Mouse (Mus musculus) lung, embryonic 14.5 days (tissue): ENCODE results near the gene Ripor2. TPM values are rescaled to one million over a fixed set of nuclear protein-coding genes. Genes with fewer than 3 reads are reported as not detected.

Experiments used
- ATAC-seq: fragments of 200-750 bp; cut with Nextera tagmentation; 2 replicates; pipeline ENCODE4 v1.8.0; 2017; ENCODE audit warnings: mild to moderate bottlenecking, moderate TSS enrichment, moderate library complexity; ENCODE audit not compliant: insufficient read depth
- DNase-seq: peaks from one replicate; pipeline ENCODE4 v3.0.0-alpha.2; 2015
- H3K27ac ChIP-seq: fragments of 300-500 bp; sonication (generic); 2 replicates; pipeline ENCODE4 v1.5.1; 2014; ENCODE audit warnings: low read depth, mild to moderate bottlenecking, moderate library complexity
- H3K27me3 ChIP-seq: fragments of 300-500 bp; sonication (generic); 2 replicates; pipeline ENCODE4 v1.6.1; 2014; ENCODE audit warnings: low read length, control low read depth; ENCODE audit not compliant: insufficient read depth
- H3K36me3 ChIP-seq: fragments of 300-500 bp; sonication (generic); 2 replicates; pipeline ENCODE4 v1.6.1; 2014; ENCODE audit warnings: control low read depth; ENCODE audit not compliant: insufficient read depth
- H3K4me1 ChIP-seq: fragments of 300-500 bp; sonication (generic); 2 replicates; pipeline ENCODE4 v1.6.1; 2014; ENCODE audit warnings: antibody characterized with exemption, control low read depth; ENCODE audit not compliant: insufficient read depth
- H3K4me2 ChIP-seq: fragments of 300-500 bp; sonication (generic); 2 replicates; pipeline ENCODE4 v1.6.1; 2014; ENCODE audit warnings: mild to moderate bottlenecking
- H3K4me3 ChIP-seq: fragments of 300-500 bp; sonication (generic); 2 replicates; pipeline ENCODE4 v1.5.1; 2014; ENCODE audit warnings: low read depth, low read length
- H3K9ac ChIP-seq: fragments of 300-500 bp; sonication (generic); 2 replicates; pipeline ENCODE4 v1.6.1; 2014
- H3K9me3 ChIP-seq: fragments of 300-500 bp; sonication (generic); 2 replicates; pipeline ENCODE4 v1.6.1; 2016; ENCODE audit warnings: low read depth, low read length, control low read depth
- CTCF ChIP-seq: IDR thresholded peaks from 2 replicates; pipeline ENCODE4 v1.5.1; 2016; ENCODE audit warnings: antibody characterized with exemption, low read depth
- WGBS: fragments of 180-500 bp; shearing (Covaris S2); extraction: QIAGEN DNeasy Blood & Tissue Kit; methylation state at CpG from one replicate; pipeline ENCODE4 v1.1.7; 2014; 5-methylcytosine and 5-hydroxymethylcytosine counted together
- polyA plus RNA-seq: library from polyadenylated mRNA; unstranded; fragments of >200 nt; fragmentation: Nextera tagmentation; extraction: Ambion mirVana; gene quantifications from 2 replicates; pipeline ENCODE4 v1.2.1, GENCODE M21; 2014

The Ripor2 gene
- polyA plus RNA-seq, 1 experiment from 2014 or later, result 5.6 TPM

DNA sequence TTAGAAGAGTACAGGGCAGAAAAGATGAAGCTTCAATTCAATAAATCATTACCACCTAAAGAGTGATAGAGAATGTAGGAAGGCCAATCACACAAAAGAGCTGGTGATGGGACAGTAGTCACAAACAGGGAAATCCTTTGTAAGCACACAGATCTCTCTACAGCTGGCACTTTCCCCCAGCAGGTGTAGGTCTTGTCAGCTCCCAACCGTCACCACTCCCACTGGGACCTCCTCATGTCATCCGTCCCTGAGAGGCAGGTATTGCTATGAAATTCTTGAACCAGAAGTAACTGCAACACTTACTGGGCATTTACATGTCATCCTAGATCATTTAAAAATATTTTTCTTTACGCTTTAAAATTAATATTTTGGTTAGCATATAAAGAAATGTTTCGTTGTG, 12.9 kb upstream of the Ripor2 start:
- peaks cover 34% of the 10 kb centered on the region for H3K4me1 ChIP-seq
- H3K4me2 ChIP-seq, result no peak overlapping the region
- ATAC-seq (no peak), DNase-seq (no peak)
- no peak overlapping the region for H3K4me3 ChIP-seq
- no peaks in the 10 kb centered on the region for H3K9me3 ChIP-seq
- no peaks in the 10 kb centered on the region for H3K27me3 ChIP-seq
- no peak for TF ChIP-seq CTCF
- no peaks in the 10 kb centered on the region for H3K36me3 ChIP-seq
- no peak overlapping the region for H3K9ac ChIP-seq
- WGBS, result 81% methylated on average over 4 of the region's 4 CpGs
- H3K27ac ChIP-seq, result no peak overlapping the region

DNA sequence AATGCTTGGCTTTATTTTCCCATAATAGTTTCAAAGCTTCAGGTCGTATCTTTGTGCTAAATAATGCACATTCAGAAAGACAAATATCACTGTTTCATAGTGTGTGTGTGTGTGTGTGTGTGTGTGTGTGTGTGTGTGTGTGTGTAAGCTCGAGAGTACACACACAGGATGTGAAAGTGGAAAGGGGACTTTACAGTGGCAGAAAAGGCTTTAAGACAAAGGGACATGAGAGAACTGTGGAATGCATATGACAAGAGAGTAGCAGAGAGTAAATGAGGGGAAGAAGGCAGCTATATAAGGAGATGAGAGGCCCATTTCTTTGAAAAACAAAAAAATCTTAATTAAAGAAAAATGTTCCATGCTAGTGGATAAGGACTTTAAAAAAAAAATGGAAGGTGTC, 11.3 kb upstream of the Ripor2 start:
- WGBS, result 39% methylated on average over 2 of the region's 2 CpGs
- H3K9ac ChIP-seq, result no peak overlapping the region
- no peaks in the 10 kb centered on the region for H3K27me3 ChIP-seq
- DNase-seq, result no peak
- H3K27ac ChIP-seq, result no peak overlapping the region
- H3K4me2 ChIP-seq, result no peak overlapping the region
- TF ChIP-seq CTCF, result no peak
- peaks cover 24% of the 10 kb centered on the region for H3K4me1 ChIP-seq
- no peaks in the 10 kb centered on the region for H3K36me3 ChIP-seq
- H3K4me3 ChIP-seq, result no peak overlapping the region
- ATAC-seq, result no peak
- no peaks in the 10 kb centered on the region for H3K9me3 ChIP-seq

DNA sequence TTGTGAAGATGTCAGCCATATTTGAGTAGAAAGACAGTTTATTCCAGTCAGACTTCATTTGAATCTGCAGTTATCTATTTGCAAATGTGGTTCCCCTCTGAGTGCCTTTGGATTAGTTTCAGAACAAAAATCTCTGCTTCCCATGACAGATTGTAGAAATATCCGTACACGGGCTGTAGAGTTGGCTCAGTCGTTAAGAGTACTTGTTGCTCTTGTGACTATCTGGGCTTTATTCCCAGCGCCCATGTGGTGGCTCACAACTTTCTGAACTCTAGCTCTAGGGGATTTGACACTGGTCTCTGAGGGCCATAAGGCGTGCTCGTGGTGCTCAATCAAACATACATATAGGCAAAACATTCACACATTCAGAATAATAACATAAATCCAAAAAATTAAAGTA, 10.1 kb upstream of the Ripor2 start:
- Histone ChIP-seq H3K4me2 (no peak overlapping the region), H3K9me3 (no peaks in the 10 kb centered on the region), H3K4me1 (peaks cover 16% of the 10 kb centered on the region), H3K9ac (no peak overlapping the region), H3K36me3 (no peaks in the 10 kb centered on the region), H3K4me3 (no peak overlapping the region), H3K27ac (no peak overlapping the region), H3K27me3 (no peaks in the 10 kb centered on the region)
- DNase-seq (no peak), ATAC-seq (no peak)
- WGBS, result 74% methylated on average over 6 of the region's 6 CpGs
- no peak for TF ChIP-seq CTCF

DNA sequence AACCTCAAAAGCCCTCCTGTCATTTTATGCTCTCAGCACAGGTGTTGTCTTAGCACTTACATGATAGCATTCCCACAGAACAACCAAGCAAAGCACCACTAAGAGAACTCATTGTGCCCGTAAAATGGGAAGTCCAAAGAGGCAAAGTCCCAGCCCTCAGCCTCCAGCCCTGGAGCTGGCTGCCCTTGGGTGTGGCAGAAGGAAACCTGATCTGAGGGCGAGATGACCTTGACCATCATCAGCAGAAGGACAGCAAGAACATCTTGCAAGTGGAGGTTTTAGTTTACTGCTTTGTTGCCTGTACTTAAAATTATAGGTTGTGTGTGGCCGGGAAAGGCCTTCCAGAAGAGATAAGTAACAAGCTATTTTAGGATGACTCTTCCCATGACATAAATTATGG, 6.9 kb upstream of the Ripor2 start:
- ATAC-seq (no peak), DNase-seq (no peak)
- TF ChIP-seq CTCF, result no peak
- Histone ChIP-seq H3K36me3 (no peaks in the 10 kb centered on the region), H3K9ac (no peak overlapping the region), H3K9me3 (no peaks in the 10 kb centered on the region), H3K4me2 (no peak overlapping the region), H3K4me3 (no peak overlapping the region), H3K27me3 (no peaks in the 10 kb centered on the region), H3K4me1 (peaks cover 8% of the 10 kb centered on the region; the same call in 1 of the 2 replicates), H3K27ac (no peak overlapping the region)
- WGBS, result 79% methylated on average over 3 of the region's 3 CpGs

DNA sequence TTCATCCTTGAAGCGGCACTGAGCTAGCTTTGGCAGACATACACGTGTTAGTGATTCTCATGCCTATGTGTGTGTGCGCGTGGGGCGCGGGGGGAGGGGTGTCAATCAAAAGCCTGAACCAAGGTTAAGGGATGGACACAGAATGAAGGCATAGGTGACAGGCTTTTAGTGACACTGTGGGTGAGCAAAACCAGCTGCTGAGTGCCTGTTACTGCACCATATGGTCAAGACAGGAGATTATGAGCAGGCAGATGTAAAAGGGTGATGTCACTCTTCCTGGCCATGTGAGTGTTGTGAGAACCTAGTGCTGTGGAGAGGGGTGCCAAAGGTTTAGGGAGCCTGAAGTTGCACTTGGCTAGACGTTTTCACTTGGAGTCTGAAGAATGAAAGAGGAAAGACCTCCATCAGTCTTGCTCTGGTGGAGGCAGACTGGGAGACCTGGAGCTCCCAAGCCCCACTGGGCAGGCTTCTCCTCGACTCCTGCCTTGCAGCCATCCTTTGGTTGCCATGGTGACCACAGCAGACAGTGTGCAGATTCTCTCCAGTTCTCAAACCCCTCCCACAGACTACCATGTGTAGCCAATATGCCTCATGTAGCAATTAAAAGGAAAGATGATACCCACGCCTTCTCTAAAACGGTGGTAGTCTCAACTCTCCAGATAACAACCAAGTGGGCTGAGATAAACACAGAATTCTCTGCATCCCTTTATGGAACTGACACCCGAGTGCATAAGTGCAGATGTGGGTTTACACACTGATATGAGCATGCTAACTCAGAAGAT, 5.5 kb upstream of the Ripor2 start:
- no peaks in the 10 kb centered on the region for H3K27me3 ChIP-seq
- no peak for TF ChIP-seq CTCF
- H3K36me3 ChIP-seq, result no peaks in the 10 kb centered on the region
- H3K4me2 ChIP-seq, result no peak overlapping the region
- 0 out of 2 replicates have a peak, but pooled peaks cover 5% of the 10 kb centered on the region for H3K4me1 ChIP-seq
- WGBS, result 21% methylated on average over 11 of the region's 11 CpGs
- H3K9ac ChIP-seq, result no peak overlapping the region
- ATAC-seq (peak; percentile 85), DNase-seq (peak; percentile 73)
- H3K27ac ChIP-seq, result no peak overlapping the region
- H3K9me3 ChIP-seq, result no peaks in the 10 kb centered on the region
- no peak overlapping the region for H3K4me3 ChIP-seq

DNA sequence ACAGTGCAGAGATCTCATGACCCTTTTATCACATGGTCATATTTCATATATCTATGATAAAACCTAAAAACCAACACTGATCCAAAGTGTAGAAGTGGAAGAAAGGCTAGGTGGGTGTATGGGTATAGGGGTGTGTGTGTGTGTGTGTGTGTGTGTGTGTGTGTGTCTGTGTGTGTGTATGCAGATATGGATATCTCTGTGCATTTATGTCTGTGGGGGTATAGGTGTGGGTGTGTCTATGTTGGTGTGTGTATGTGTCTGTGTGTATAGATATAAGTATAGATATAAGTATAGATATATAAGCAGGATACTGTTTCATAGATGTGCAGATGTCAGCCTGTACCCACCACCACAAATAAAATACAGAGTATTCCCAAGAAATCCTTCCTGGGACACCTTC, 3.7 kb upstream of the Ripor2 start:
- no peak for DNase-seq
- Histone ChIP-seq H3K27ac (no peak overlapping the region), H3K36me3 (no peaks in the 10 kb centered on the region), H3K4me1 (0 out of 2 replicates have a peak, but pooled peaks cover 5% of the 10 kb centered on the region), H3K4me2 (no peak overlapping the region), H3K9ac (no peak overlapping the region), H3K9me3 (no peaks in the 10 kb centered on the region), H3K27me3 (no peaks in the 10 kb centered on the region), H3K4me3 (no peak overlapping the region)
- ATAC-seq, result no peak
- TF ChIP-seq CTCF, result no peak

DNA sequence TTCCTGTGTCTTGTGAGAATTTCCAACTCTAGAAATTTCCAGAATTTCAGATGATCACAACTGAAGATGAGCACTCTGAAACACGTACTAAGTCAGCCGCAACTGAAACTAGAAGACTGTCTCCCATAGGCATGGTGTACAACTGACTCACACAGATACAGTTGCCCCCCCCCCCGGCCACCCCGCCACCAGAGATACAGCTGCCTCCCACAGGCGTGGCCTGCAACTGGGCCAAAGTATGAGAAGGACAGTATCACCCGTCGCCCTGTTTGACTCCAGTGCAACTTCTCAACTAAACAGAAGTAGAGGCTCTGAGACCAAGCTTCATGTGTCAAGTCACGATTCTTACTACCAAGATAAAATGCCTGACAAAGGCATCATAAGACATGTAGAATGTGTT, 1.2 kb upstream of the Ripor2 start:
- WGBS, result 64% methylated on average over 8 of the region's 8 CpGs

More for the DNA sequence above, 1.2 kb upstream of the Ripor2 start:
- no peak overlapping the region for H3K27ac ChIP-seq
- no peaks in the 10 kb centered on the region for H3K9me3 ChIP-seq
- no peaks in the 10 kb centered on the region for H3K36me3 ChIP-seq
- TF ChIP-seq CTCF, result no peak
- no peak overlapping the region for H3K4me3 ChIP-seq
- H3K9ac ChIP-seq, result no peak overlapping the region
- DNase-seq (no peak), ATAC-seq (no peak)
- no peaks in the 10 kb centered on the region for H3K27me3 ChIP-seq
- H3K4me1 ChIP-seq, result peaks cover 3% of the 10 kb centered on the region; the same call in 1 of the 2 replicates
- no peak overlapping the region for H3K4me2 ChIP-seq
